20 mouse cellular contexts compared by ENCODE assay signal in genomic region chr9:45058304-45058940, GRCm38 (mm10). TPM values are rescaled to one million over a fixed set of nuclear protein-coding genes. Genes with fewer than 3 reads are reported as not detected.
DNase-seq lines count a peak whose midpoint lies in the region; ATAC-seq lines count a peak whose summit lies in the region.
"Had no signal": no experiment of that assay in that cellular context is flagged by ENCODE, and none has a peak within 500 bp of the region (broad histone marks: within the 10 kb centered on the region; RNA-seq: fewer than 3 reads in every experiment).

No protein-coding gene starts in this region.

- 0 out of 2 replicates have a peak overlapping the region, but pooled peaks have one; percentile 46 for H3K27ac ChIP-seq in limb, embryonic 10.5 days
- H3K27ac ChIP-seq: limb, embryonic 13.5 days; liver, embryonic 15.5 days had no signal

- ATAC-seq in activated CD4-positive, CD25-positive, alpha-beta regulatory T cell, adult 4 months = no peak
- ATAC-seq: forebrain, embryonic 14.5 days; hindbrain, embryonic 16.5 days; lung, postnatal 0 days had no signal

- no peaks in the 10 kb centered on the region for H3K9me3 ChIP-seq in limb, embryonic 10.5 days (replicated peaks)
- H3K9me3 ChIP-seq: limb, embryonic 13.5 days; liver, embryonic 15.5 days had no signal

- H3K4me3 ChIP-seq in limb, embryonic 10.5 days = no peak overlapping the region
- H3K4me3 ChIP-seq: limb, embryonic 13.5 days; liver, embryonic 15.5 days; megakaryocyte, embryonic 14.5 days had no signal

- WGBS in limb, embryonic 10.5 days = 20% methylated on average over 5 of the region's 5 CpGs

- no peaks in the 10 kb centered on the region for H3K27me3 ChIP-seq in limb, embryonic 10.5 days (ENCODE audit: low read depth, poor library complexity, severe bottlenecking)

- peaks cover 25% of the 10 kb centered on the region for H3K4me1 ChIP-seq in limb, embryonic 10.5 days
- H3K4me1 ChIP-seq: limb, embryonic 13.5 days; liver, embryonic 15.5 days had no signal

- no peaks in the 10 kb centered on the region for H3K36me3 ChIP-seq in limb, embryonic 10.5 days
- H3K36me3 ChIP-seq: limb, embryonic 13.5 days; liver, embryonic 15.5 days had no signal

- peak; percentile 22 for DNase-seq in lung, postnatal 36 days
- no peak for DNase-seq in lung, postnatal 25 days (ENCODE audit: low spot score)
- peak; percentile 63 for DNase-seq in embryo, embryonic 10.5 days (ENCODE audit: low spot score)
- DNase-seq in limb, embryonic 10.5 days (ENCODE audit: low spot score) = no peak
- DNase-seq in thymus, postnatal 4 days = peak; percentile 55
- DNase-seq in adrenal gland, adult 18-20 months (ENCODE audit: low spot score in 2 of 2) = no peak
- DNase-seq: adrenal gland, postnatal 14 days; cerebellum, adult 18-20 months; kidney, adult 18-20 months; kidney, postnatal 14 days had no signal

RNA-seq across cellular contexts. Expression of gene Mpzl3, which starts 3.4 kb away (rescaled TPM):
- 4.2 and 4.6 TPM in 2 replicates for polyA plus RNA-seq in limb, embryonic 10.5 days (2016; fragmentation: Nextera tagmentation; extraction: Ambion mirVana)
- total RNA-seq in adrenal gland, adult 18-20 months (2021) = 1 to 10 TPM; 7.3 to 9.1 TPM
- polyA plus RNA-seq in activated CD4-positive, CD25-positive, alpha-beta regulatory T cell, adult 4 months (2017; shearing (Covaris generic)) = 10 to 100 TPM; 10.2 to 11.9 TPM

RNA-seq across cellular contexts. Expression of gene Mpzl2, which starts 18.8 kb away (rescaled TPM):
- 12.7 and 13.6 TPM in 2 replicates for polyA plus RNA-seq in limb, embryonic 10.5 days (2016; fragmentation: Nextera tagmentation; extraction: Ambion mirVana)
- 10 to 100 TPM; 10.5 to 12.9 TPM for total RNA-seq in adrenal gland, adult 18-20 months (2021)
- not detected for polyA plus RNA-seq in activated CD4-positive, CD25-positive, alpha-beta regulatory T cell, adult 4 months (2017; shearing (Covaris generic))
- total RNA-seq: granulocyte monocyte progenitor cell, adult 5-6 weeks had no signal

RNA-seq across cellular contexts. Expression of gene Jaml, which starts 20.6 kb away (rescaled TPM):
- 6.3 and 12.2 TPM in 2 replicates for polyA plus RNA-seq in limb, embryonic 10.5 days (2016; fragmentation: Nextera tagmentation; extraction: Ambion mirVana)
- 1 to 10 TPM; 3.3 to 6.8 TPM for total RNA-seq in adrenal gland, adult 18-20 months (2021)
- 10 to 100 TPM in 1 of 2 experiments, 1 to 10 TPM in 1; 8.3 to 19.6 TPM for polyA plus RNA-seq in activated CD4-positive, CD25-positive, alpha-beta regulatory T cell, adult 4 months (2017; shearing (Covaris generic))
- total RNA-seq: midbrain, postnatal 0 days had no signal

RNA-seq across cellular contexts. Expression of gene Cd3e, which starts 49.0 kb away (rescaled TPM):
- not detected in 2 replicates for polyA plus RNA-seq in limb, embryonic 10.5 days (2016; fragmentation: Nextera tagmentation; extraction: Ambion mirVana)
- total RNA-seq in adrenal gland, adult 18-20 months (2021) = 1 to 10 TPM in 1 of 2 experiments, under 1 TPM in 1; 0.27 to 2.0 TPM
- polyA plus RNA-seq in activated CD4-positive, CD25-positive, alpha-beta regulatory T cell, adult 4 months (2017; shearing (Covaris generic)) = 1,000 to 10,000 TPM in 1 of 2 experiments, 100 to 1,000 TPM in 1; 791 to 1,491 TPM
- total RNA-seq: granulocyte monocyte progenitor cell, adult 5-6 weeks; midbrain, postnatal 0 days had no signal
- polyA plus RNA-seq: cortical plate, adult 2 months; forebrain, embryonic 14.5 days; limb, embryonic 13.5 days; liver, embryonic 15.5 days had no signal

RNA-seq across cellular contexts. Expression of gene Scn2b, which starts 59.2 kb away (rescaled TPM):
- polyA plus RNA-seq in limb, embryonic 10.5 days (2016; fragmentation: Nextera tagmentation; extraction: Ambion mirVana) = 12.0 and 14.1 TPM in 2 replicates
- 10 to 100 TPM; 11.1 to 11.2 TPM for total RNA-seq in adrenal gland, adult 18-20 months (2021)
- under 1 TPM; 0.19 to 0.42 TPM for polyA plus RNA-seq in activated CD4-positive, CD25-positive, alpha-beta regulatory T cell, adult 4 months (2017; shearing (Covaris generic))
- total RNA-seq: granulocyte monocyte progenitor cell, adult 5-6 weeks had no signal

Comparison
In these comparisons a context has a peak if more than half of its experiments do, and no peak if none do; other contexts are left out.
1. DNase-seq: peak in lung, postnatal 36 days (single experiment), embryo, embryonic 10.5 days (single experiment) and thymus, postnatal 4 days (single experiment); none in lung, postnatal 25 days (single experiment), limb, embryonic 10.5 days (single experiment) and adrenal gland, adult 18-20 months (0 of 2).
2. RNA of gene Mpzl2, which starts 18.8 kb away (polyA plus RNA-seq): 12.7 to 13.6 TPM in limb, embryonic 10.5 days; not detected in activated CD4-positive, CD25-positive, alpha-beta regulatory T cell, adult 4 months; every median in the first group is over 10 times any median in the second.